Mouse (Mus musculus) liver, adult 2 months (tissue): ENCODE results near the gene Sesn2.

Source experiments
- CTCF ChIP-seq: fragments of 200-500 bp; IDR thresholded peaks from 2 replicates; pipeline ENCODE4 v1.5.1; 2011; ENCODE audit warnings: low read depth, low read length, control low read depth
- POLR2A ChIP-seq: fragments of 200-500 bp; IDR thresholded peaks from 2 replicates; pipeline ENCODE4 v1.6.1; 2011; ENCODE audit warnings: low read length, control low read depth; ENCODE audit not compliant: insufficient read depth; ENCODE audit errors: extremely low read depth

DNA sequence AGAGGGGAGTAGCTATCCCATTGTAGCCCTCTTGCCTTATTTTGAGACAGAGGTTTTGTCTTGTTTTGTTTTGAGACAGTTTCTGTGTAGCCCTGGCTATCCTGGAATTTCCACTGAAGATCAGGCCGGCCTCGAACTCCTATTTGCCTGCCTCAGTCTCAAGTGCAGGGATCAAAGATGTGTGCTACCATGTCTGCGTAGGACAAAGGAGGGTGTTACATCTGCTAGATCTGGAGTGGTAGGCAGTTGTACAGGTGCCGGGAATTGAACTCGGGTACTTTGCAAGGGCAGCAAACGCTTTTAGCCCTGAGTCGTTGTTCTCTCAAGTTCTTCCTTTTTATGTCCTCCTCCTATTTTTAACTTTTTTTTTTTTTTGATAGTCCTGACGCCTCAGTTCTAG lies 19.2 kb downstream of the Sesn2 start:
- TF ChIP-seq CTCF (no peak), POLR2A (no peak)
